Mouse (Mus musculus) splenic B cell, adult 2 months (primary cell): ENCODE measurements around the gene Upb1.
"Not testable (repeated sequence)": the region's sequence is repeated elsewhere in the genome, so short reads cannot be mapped to it uniquely, and the experiment has no call there.

Source experiments
- DNase-seq: peaks from one replicate; pipeline ENCODE4 v3.0.0-alpha.2; 2011; ENCODE audit warnings: low read depth, low spot score
- H3K27me3 ChIP-seq: 2 replicates; pipeline ENCODE4 v1.6.1; 2012; ENCODE audit warnings: mild to moderate bottlenecking, low read length, moderate library complexity, mixed read lengths; ENCODE audit not compliant: control insufficient read depth, poor library complexity, insufficient read depth, severe bottlenecking
- H3K36me3 ChIP-seq: 2 replicates; pipeline ENCODE4 v1.6.1; 2012; ENCODE audit warnings: mild to moderate bottlenecking, low read length, moderate library complexity, mixed read lengths; ENCODE audit not compliant: control insufficient read depth, poor library complexity, insufficient read depth, severe bottlenecking

Upb1 gene

GRCm38 (mm10) chr10:75438132-75438810 is 37.4 kb downstream of the Upb1 start:
- no peaks in the 10 kb centered on the region for H3K36me3 ChIP-seq
- H3K27me3 ChIP-seq: no peaks in the 10 kb centered on the region
- DNase-seq: no peak

DNA sequence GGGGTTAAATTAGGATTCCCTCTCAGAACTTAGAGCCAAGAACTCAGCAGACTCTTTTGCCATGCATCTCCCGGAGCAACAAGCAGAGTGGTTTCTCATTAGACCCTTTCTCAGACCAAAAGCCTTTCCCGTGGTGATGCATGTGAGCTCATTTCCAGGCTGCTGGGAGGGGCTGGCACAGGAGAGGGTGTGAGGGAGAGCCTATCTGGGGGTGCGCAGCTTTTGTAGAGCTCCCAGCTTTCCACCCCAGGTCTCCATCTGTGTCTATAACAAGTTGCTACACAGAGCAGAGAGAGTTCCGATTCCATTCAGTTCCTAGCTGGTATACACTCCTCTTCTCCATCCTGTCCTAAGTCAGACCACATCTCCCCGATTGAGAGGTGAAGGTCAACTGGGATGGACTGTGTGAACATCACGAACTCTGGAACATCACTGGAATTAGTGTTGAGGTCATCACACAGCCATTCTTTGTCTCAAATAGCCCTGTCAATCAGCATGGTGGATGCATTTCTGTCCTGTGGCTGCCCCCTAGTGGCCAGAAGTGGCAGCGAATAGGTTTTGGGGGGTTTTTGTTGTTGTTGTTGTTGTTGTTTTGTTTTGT is 38.4 kb downstream of the Upb1 start:
- Histone ChIP-seq H3K36me3 (no peaks in the 10 kb centered on the region), H3K27me3 (no peaks in the 10 kb centered on the region)
- peak; percentile 72 for DNase-seq

GRCm38 (mm10) chr10:75440756-75441155 is 39.8 kb downstream of the Upb1 start:
- Histone ChIP-seq H3K36me3 (no peaks in the 10 kb centered on the region), H3K27me3 (no peaks in the 10 kb centered on the region)
- DNase-seq: no peak

DNA sequence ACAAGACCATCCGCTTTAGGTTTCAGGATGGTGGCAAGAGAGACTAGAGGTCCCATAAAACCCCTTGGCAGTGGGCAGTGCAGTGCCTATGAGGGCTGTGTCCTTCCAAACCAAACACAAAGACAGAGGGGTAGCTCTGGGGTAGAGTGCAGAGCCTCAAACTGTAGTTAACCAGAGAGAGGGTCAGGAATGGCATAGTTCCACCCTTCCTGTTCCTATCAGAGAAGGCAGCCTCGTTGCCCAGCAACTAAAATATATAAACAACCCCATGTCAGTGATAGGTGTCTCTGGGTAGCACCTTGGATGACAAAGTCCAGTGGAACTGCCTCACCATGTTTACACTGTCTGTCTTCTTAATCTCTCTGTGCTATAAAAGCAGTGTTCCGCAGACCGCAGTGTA is 40.9 kb downstream of the Upb1 start:
- DNase-seq: no peak
- Histone ChIP-seq H3K36me3 (no peaks in the 10 kb centered on the region), H3K27me3 (no peaks in the 10 kb centered on the region)

DNA sequence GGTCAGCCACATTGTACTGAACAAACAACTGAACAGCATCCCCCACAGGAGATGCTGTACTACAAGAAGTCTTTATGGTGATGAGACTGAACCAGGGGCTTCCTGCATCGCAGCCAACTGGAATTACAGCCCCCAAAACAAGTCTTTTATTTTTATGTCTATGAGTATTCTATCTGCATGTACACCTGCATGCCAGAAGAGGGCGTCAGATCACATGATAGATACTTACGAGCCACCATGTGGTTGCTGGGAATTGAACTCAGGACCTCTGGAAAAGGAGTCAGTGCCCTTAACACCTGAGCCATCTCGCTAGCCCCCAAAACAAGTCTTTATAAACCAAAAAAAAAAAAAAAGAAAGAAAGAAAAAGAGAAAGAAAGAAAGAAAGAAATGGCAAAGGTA is 42.1 kb downstream of the Upb1 start:
- DNase-seq: peak; percentile 32
- H3K36me3 ChIP-seq: no peaks in the 10 kb centered on the region
- no peaks in the 10 kb centered on the region for H3K27me3 ChIP-seq

- peak; percentile 65 for DNase-seq
- Histone ChIP-seq H3K36me3 (no peaks in the 10 kb centered on the region), H3K27me3 (no peaks in the 10 kb centered on the region)
Measured at GRCm38 (mm10) chr10:75444111-75444826, 43.4 kb downstream of the Upb1 start.

GRCm38 (mm10) chr10:75445030-75445429 is 44.1 kb downstream of the Upb1 start:
- H3K27me3 ChIP-seq: no peaks in the 10 kb centered on the region
- DNase-seq: no peak
- no peaks in the 10 kb centered on the region for H3K36me3 ChIP-seq

DNA sequence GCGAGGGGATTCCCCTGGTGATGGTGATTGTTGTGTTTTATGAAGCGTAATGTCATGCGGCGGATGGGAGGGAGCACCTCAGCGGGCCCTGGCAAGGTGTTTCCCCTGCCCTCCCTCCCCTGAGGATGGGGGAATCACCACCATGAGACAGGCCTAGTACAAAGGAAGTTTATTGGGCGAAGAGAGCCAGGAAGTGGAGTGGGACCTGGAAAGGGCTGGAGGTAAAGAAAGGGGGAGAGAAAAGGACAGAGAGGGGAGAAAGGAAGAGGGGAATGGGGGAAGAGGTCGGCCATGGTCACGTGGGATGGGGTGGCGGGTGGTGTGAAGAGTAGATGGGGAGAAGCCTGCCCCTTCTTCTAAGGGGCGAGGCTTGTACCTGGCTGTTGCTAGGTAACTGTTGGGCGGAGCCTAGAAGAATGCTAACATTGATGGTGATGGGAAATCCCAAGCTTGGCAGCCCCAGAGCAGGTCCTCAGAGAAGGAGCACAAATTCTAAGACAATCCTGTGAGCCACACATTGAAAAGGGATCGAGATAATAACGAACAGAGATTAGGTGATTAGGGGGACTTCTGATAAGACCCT is 45.7 kb downstream of the Upb1 start:
- peak; percentile 92 for DNase-seq
- Histone ChIP-seq H3K36me3 (no peaks in the 10 kb centered on the region), H3K27me3 (no peaks in the 10 kb centered on the region)

- DNase-seq: no peak
Measured at GRCm38 (mm10) chr10:75447489-75447888, 46.6 kb downstream of the Upb1 start.

DNA sequence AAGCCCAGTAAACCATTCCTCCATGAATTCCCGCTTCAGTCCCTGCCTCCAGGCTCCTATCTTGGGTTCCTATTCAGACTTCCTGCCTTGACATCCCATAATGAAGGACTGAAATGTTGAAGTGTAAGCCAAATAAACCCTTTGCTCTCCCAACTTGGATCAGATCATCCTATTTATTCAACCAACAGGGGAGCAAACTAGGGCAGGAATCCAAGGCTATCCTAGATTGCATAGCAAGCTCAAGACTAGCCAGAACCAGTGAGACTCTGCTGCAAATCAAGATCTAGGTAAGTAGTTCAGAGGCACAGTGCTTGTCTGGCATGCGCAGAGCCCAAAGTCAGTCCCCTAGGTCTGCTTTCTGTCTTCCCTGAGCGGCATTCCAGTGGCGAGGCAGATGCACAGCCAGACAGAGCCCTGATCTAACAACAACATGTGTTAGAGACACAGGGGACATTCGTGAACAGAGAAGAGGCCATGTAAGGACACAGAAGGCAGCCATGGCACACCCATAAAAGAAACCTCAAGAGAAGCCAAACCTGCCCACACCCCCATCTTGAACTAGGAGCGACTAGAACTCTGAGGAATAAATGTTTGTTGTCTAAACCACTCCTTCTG is 48.0 kb downstream of the Upb1 start:
- no peak for DNase-seq
- no peaks in the 10 kb centered on the region for H3K36me3 ChIP-seq
- H3K27me3 ChIP-seq: no peaks in the 10 kb centered on the region

More at GRCm38 (mm10) chr10:75447489-75447888, 46.6 kb downstream of the Upb1 start:
- no peaks in the 10 kb centered on the region for H3K27me3 ChIP-seq
- H3K36me3 ChIP-seq: no peaks in the 10 kb centered on the region

GRCm38 (mm10) chr10:75450331-75450730 is 49.4 kb downstream of the Upb1 start:
- no peaks in the 10 kb centered on the region for H3K36me3 ChIP-seq
- no peaks in the 10 kb centered on the region for H3K27me3 ChIP-seq
- no peak for DNase-seq

GRCm38 (mm10) chr10:75451036-75451786 is 50.3 kb downstream of the Upb1 start:
- Histone ChIP-seq H3K27me3 (no peaks in the 10 kb centered on the region), H3K36me3 (no peaks in the 10 kb centered on the region)
- DNase-seq: no peak

DNA sequence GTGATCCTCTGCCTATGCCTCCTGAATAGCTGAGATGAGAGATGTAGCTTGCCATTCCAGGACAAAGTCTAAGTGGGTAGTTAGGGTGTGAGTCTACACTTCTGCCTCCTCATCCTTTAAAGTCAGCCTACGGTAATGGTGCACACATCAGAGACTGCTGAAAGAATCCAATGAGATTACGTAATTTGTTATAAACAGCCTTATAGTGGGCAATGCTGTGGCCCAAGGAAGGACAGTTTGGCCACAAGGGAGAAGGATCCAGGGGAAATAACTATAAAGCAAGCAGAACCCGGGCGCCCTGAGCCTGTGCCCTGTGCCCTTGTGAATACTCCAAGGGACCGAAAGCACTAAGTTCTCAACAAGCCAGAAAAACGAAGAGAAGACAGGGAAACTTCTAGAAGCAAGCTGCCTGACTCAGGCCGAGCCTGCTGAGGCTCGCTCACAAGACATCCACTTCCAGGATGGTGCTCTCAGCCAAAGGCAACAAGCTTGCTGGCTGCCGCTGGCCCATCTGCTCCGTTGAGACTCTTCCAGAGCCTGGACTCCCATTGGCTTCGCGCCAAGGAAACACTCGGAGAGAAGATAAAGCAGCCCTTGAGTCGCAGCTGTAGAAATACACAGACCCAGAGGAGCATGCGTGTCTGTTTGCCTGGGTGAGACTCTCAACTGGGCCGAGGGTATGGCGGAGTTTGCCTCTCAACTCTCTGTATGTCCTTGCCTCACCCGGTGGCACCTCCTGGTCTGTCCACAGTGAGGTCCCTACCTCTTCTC is 55.3 kb downstream of the Upb1 start:
- DNase-seq, H3K27me3 ChIP-seq, H3K36me3 ChIP-seq: not testable (repeated sequence)

DNA sequence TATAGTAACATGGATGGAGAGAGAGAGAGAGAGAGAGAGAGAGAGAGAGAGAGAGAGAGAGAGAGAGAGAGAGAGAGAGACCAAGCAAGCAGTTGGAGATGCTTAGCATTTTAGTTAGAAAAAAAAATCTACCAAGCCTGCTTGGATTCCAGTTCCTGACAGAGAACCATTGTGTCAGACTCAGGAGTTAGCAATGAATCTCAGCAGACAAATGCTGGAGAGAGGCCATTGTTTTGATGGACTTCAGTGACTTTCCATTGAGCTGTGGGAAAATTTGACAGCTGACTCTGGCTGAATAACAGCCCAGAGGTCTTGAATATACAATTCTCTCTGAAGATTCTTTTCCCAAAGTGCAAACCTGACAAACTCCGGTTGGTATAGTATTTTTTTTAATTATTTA is 56.9 kb downstream of the Upb1 start:
- no peak for DNase-seq
- Histone ChIP-seq H3K27me3 (no peaks in the 10 kb centered on the region), H3K36me3 (no peaks in the 10 kb centered on the region)
